Mouse (Mus musculus): ENCODE measurements around the gene Aqp3.

- TF ChIP-seq POLR2A (IDR thresholded peaks at IDR 0.05; ENCODE audit: low read depth, low read length) (no peak), CTCF (IDR thresholded peaks at IDR 0.05; ENCODE audit: extremely low read depth, insufficient read depth, insufficient read length, insufficient replicate concordance) (no peak)
Observed at GRCm38 (mm10) chr4:41100986-41101385, 3.0 kb upstream of the Aqp3 start.

Measured in spleen, adult 2 months (tissue).